Mouse (Mus musculus) cerebellum, adult 2 months (tissue): Measurements from ENCODE around the gene Bfar.

ENCODE experiments used
- CTCF ChIP-seq: fragments of 200-500 bp; IDR thresholded peaks from 2 replicates; pipeline ENCODE4 v1.5.1; 2011; ENCODE audit warnings: low read depth, mild to moderate bottlenecking, control low read depth, low read length, moderate library complexity, borderline replicate concordance; ENCODE audit not compliant: insufficient read depth
- POLR2A ChIP-seq: fragments of 200-500 bp; IDR thresholded peaks from 2 replicates; pipeline ENCODE4 v1.6.1; 2011; ENCODE audit warnings: low read length, control low read depth, borderline replicate concordance; ENCODE audit not compliant: insufficient read depth

DNA sequence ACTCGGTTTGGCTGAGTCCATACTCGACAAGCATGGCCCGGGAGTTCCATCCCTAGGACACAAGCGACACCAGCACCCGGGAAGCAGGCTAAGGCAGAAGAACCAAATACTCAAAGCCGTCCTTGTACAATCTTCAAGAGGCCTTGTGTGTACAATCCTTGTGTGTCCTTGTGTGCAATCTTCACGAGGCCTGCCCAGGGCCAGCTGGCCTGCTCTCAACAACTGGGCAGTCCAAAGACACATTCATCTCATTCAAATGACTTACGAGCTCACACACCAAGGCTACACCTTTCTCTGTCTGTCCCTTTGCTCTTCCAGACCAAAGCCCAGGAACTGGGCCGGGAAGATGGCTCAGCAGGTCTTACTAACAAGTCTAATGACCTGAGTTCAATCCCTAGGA lies 10.9 kb upstream of the Bfar start:
- TF ChIP-seq CTCF, result no peak
- TF ChIP-seq POLR2A, result no peak
